Mouse (Mus musculus): Measurements from ENCODE around the gene Kif21b. TPM values are rescaled to one million over a fixed set of nuclear protein-coding genes. Genes with fewer than 3 reads are reported as not detected.

The Kif21b gene
- polyA plus RNA-seq (2017; shearing (Covaris generic)): 40.3 TPM

DNA sequence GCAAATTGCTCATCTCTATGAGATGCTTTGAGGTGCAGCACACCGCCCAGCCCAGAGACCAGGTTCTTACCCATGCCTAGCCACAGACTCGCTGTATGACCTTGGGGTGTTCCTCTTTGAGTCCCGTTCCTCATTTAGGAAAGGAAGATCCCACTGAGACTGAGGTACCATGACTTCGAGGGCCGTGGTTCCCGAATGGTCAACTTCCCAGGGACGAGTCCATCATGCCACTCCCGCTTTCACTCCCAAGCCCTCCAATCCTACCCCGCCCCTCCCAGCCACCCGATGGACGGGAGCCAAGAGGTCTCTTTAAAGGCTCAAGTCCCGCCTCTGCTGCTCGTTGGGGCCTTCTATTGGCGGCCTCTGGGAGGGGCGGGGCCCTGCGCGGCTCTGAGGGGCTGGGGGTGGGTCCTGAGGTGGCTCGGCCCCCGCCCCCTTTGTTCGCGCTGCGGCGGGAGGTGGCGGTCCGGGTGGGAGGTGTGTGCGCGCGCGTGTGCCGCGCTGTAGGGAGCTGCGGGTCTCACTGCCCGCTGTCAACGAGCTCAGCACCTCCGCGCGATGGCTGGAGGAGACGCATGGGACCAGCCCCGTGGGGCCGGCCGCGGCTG lies at the start of gene Kif21b:
Gene Kif21b, plus strand, starts transcription at position 439 of the 608 bp plus-strand sequence.

GRCm38 (mm10) chr1:136212803-136213202 lies 81.6 kb downstream of the Kif21b start, which contains the start of gene Mroh3:
Gene Mroh3 (minus strand): TSS chr1:136212828.

Other genes with a start within 250 kb of the Kif21b start
- gene Pkp1, start 212.2 kb upstream of the Kif21b start, polyA plus RNA-seq (2017; shearing (Covaris generic)): not detected
- gene Igfn1, start 125.0 kb upstream of the Kif21b start, polyA plus RNA-seq (2017; shearing (Covaris generic)): not detected
- gene Tmem9, start 123.2 kb upstream of the Kif21b start, polyA plus RNA-seq (2017; shearing (Covaris generic)): 50.1 TPM
- not detected for gene Ascl5, start 80.6 kb upstream of the Kif21b start, polyA plus RNA-seq (2017; shearing (Covaris generic))
- gene Cacna1s, start 78.6 kb upstream of the Kif21b start, polyA plus RNA-seq (2017; shearing (Covaris generic)): 3.3 TPM
- not detected for gene Mroh3, start 81.4 kb downstream of the Kif21b start, polyA plus RNA-seq (2017; shearing (Covaris generic))
- not detected for gene Inava, start 102.9 kb downstream of the Kif21b start, polyA plus RNA-seq (2017; shearing (Covaris generic))
- not detected for gene Gpr25, start 129.5 kb downstream of the Kif21b start, polyA plus RNA-seq (2017; shearing (Covaris generic))
- 2.4 TPM for gene Camsap2, start 214.7 kb downstream of the Kif21b start, polyA plus RNA-seq (2017; shearing (Covaris generic))

All from CD4-positive, CD25-positive, alpha-beta regulatory T cell, adult 9 weeks (primary cell).